Mouse (Mus musculus): Measurements from ENCODE around the gene Mmgt2. TPM values are rescaled to one million over a fixed set of nuclear protein-coding genes. Genes with fewer than 3 reads are reported as not detected.

The Mmgt2 gene
- polyA plus RNA-seq (2017; shearing (Covaris generic)) = 10 to 100 TPM; 42.9 to 59.1 TPM

GRCm38 (mm10) chr11:62648591-62649391, at the start of gene Mmgt2:
Gene Mmgt2, plus strand, starts transcription at chr11:62648664.
- peak; percentile 86 for ATAC-seq

- peak; percentile 1 for ATAC-seq
Observed at GRCm38 (mm10) chr11:62601732-62602618, 46.5 kb upstream of the Mmgt2 start.

GRCm38 (mm10) chr11:62602619-62603311, 45.7 kb upstream of the Mmgt2 start:
- ATAC-seq = peak; percentile 92

- ATAC-seq = peak; percentile 13
Observed at GRCm38 (mm10) chr11:62603312-62604056, 45.0 kb upstream of the Mmgt2 start.

GRCm38 (mm10) chr11:62604123-62604706, 44.2 kb upstream of the Mmgt2 start:
- ATAC-seq = no peak

GRCm38 (mm10) chr11:62604886-62605618, 43.4 kb upstream of the Mmgt2 start:
- no peak for ATAC-seq

GRCm38 (mm10) chr11:62605619-62606298, 42.7 kb upstream of the Mmgt2 start:
- ATAC-seq = no peak

- no peak for ATAC-seq
Observed at GRCm38 (mm10) chr11:62606299-62607169, 41.9 kb upstream of the Mmgt2 start.

GRCm38 (mm10) chr11:62607170-62607951, 41.1 kb upstream of the Mmgt2 start:
- no peak for ATAC-seq

GRCm38 (mm10) chr11:62607952-62608201, 40.6 kb upstream of the Mmgt2 start:
- no peak for ATAC-seq

- no peak for ATAC-seq
Observed at GRCm38 (mm10) chr11:62608826-62609675, 39.4 kb upstream of the Mmgt2 start.

- no peak for ATAC-seq
Observed at GRCm38 (mm10) chr11:62610304-62610703, 38.2 kb upstream of the Mmgt2 start.

- ATAC-seq = no peak
Observed at GRCm38 (mm10) chr11:62612604-62613003, 35.9 kb upstream of the Mmgt2 start.

GRCm38 (mm10) chr11:62613657-62614365, 34.7 kb upstream of the Mmgt2 start:
- peak; percentile 98 for ATAC-seq

GRCm38 (mm10) chr11:62614876-62615410, 33.5 kb upstream of the Mmgt2 start:
- ATAC-seq = no peak

- no peak for ATAC-seq
Observed at GRCm38 (mm10) chr11:62615456-62615855, 33.0 kb upstream of the Mmgt2 start.

GRCm38 (mm10) chr11:62621079-62621478, 27.4 kb upstream of the Mmgt2 start:
- no peak for ATAC-seq

Data from CD4-positive, CD25-positive, alpha-beta regulatory T cell, adult 4 months (primary cell).